Mouse (Mus musculus): Measurements from ENCODE around the gene Olfr1298. TPM values are rescaled to one million over a fixed set of nuclear protein-coding genes. Genes with fewer than 3 reads are reported as not detected.

Gene Olfr1298
- polyA plus RNA-seq (2015; fragmentation: Nextera tagmentation; extraction: Ambion mirVana), result not detected in 2 replicates

DNA sequence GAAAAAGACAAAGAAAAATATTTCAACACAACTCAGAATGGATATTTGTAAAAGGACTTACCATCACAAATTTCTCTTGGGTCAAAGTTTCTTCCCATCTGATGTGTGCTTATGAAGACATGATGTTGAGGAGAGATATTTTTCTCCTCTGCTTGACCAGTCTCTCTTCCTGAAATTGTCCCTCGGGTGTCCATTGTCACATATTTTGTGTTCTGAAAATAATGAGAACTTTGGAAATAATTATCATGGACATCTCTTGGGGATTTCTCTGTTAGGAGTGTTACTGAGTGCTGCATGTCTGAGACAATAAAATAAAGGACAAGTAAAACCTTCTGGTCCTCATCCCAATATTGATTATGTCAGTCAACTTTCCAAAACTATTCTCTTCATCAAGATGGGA lies at the start of gene Olfr1298:
Olfr1298 (minus strand) TSS at position 101 of the 400 bp plus-strand sequence.
- no peak for ATAC-seq (replicated peaks)
- Histone ChIP-seq H3K4me1 (no peaks in the 10 kb centered on the region), H3K27me3 (replicated peaks) (no peaks in the 10 kb centered on the region), H3K36me3 (replicated peaks) (no peaks in the 10 kb centered on the region), H3K4me2 (no peak within 1 kb of the TSS), H3K27ac (no peak within 1 kb of the TSS), H3K9me3 (no peaks in the 10 kb centered on the region), H3K4me3 (no peak within 1 kb of the TSS), H3K9ac (no peak within 1 kb of the TSS)
- WGBS, result 75% methylated on average over 1 of the region's 1 CpGs

DNA sequence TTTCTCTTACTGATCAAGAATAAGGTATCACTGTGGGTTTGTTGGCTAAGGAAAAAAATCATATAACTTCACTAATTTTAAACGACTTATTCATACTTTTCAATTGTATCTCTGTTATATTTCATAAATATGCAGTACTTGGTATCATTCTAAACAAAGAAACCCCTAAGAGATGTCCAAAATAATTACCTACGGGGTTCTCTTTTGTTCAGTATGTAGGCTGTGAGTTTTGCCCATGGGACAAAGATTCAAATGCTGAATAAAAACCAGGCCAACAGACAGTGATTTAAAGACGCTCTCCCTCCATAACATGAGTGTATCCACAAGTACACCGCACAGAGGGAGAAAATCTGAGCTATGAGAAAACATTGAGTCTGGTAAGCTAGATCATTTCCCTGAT lies 12.1 kb upstream of the Olfr1298 start, which contains the start of gene Olfr1299:
Olfr1299 (plus strand) TSS at position 301 of the 400 bp plus-strand sequence.
- H3K27me3 ChIP-seq (replicated peaks), result no peaks in the 10 kb centered on the region
- no peak for ATAC-seq (replicated peaks)
- no peak within 1 kb of the TSS for H3K27ac ChIP-seq
- no peaks in the 10 kb centered on the region for H3K9me3 ChIP-seq
- H3K4me2 ChIP-seq, result no peak within 1 kb of the TSS
- 79% methylated on average over 4 of the region's 4 CpGs for WGBS
- H3K9ac ChIP-seq, result no peak within 1 kb of the TSS
- H3K4me1 ChIP-seq, result no peaks in the 10 kb centered on the region
- no peak within 1 kb of the TSS for H3K4me3 ChIP-seq
- H3K36me3 ChIP-seq (replicated peaks), result no peaks in the 10 kb centered on the region

DNA sequence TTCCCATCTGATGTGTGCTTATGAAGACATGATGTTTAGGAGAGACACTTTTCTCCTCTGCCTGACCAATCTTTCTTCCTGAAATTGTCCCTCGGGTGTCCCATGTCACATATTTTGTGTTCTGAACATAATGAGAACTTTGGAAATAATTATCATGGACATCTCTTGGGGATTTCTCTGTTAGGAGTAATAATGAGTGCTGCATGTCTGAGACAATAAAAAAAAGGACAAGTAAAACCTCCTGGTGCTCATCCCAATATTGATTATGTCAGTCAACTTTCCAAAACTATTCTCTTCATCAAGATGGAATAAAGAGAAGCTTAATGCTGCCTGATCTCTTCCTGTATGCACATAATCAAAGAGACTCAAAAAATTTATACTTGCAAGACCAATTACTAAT lies 22.6 kb downstream of the Olfr1298 start, which contains the start of gene Olfr1297:
Olfr1297 (minus strand) TSS at position 101 of the 400 bp plus-strand sequence.
- no peaks in the 10 kb centered on the region for H3K4me1 ChIP-seq
- H3K36me3 ChIP-seq (replicated peaks), result no peaks in the 10 kb centered on the region

More for the DNA sequence above, 22.6 kb downstream of the Olfr1298 start, which contains the start of gene Olfr1297:
- WGBS, result 70% methylated on average over 1 of the region's 1 CpGs
- H3K27ac ChIP-seq, result no peak within 1 kb of the TSS
- no peak within 1 kb of the TSS for H3K9ac ChIP-seq
- no peaks in the 10 kb centered on the region for H3K9me3 ChIP-seq
- no peak within 1 kb of the TSS for H3K4me3 ChIP-seq
- no peak for ATAC-seq (replicated peaks)
- H3K27me3 ChIP-seq (replicated peaks), result no peaks in the 10 kb centered on the region
- H3K4me2 ChIP-seq, result no peak within 1 kb of the TSS

Other genes with a start within 250 kb of the Olfr1298 start
- not detected in 2 replicates for gene Olfr1286, start 226.1 kb downstream of the Olfr1298 start, polyA plus RNA-seq (2015; fragmentation: Nextera tagmentation; extraction: Ambion mirVana)
- gene Olfr1287, start 200.1 kb downstream of the Olfr1298 start, polyA plus RNA-seq (2015; fragmentation: Nextera tagmentation; extraction: Ambion mirVana), result not detected in 2 replicates
- not detected in 2 replicates for gene Olfr1288, start 175.1 kb downstream of the Olfr1298 start, polyA plus RNA-seq (2015; fragmentation: Nextera tagmentation; extraction: Ambion mirVana)
- gene Olfr1289, start 168.4 kb downstream of the Olfr1298 start, polyA plus RNA-seq (2015; fragmentation: Nextera tagmentation; extraction: Ambion mirVana), result not detected in 2 replicates
- gene Olfr1290, start 155.4 kb downstream of the Olfr1298 start, polyA plus RNA-seq (2015; fragmentation: Nextera tagmentation; extraction: Ambion mirVana), result not detected in 2 replicates
- not detected in 2 replicates for gene Olfr1291-ps1, start 152.0 kb downstream of the Olfr1298 start, polyA plus RNA-seq (2015; fragmentation: Nextera tagmentation; extraction: Ambion mirVana)
- not detected in 2 replicates for gene Olfr1293-ps, start 124.0 kb downstream of the Olfr1298 start, polyA plus RNA-seq (2015; fragmentation: Nextera tagmentation; extraction: Ambion mirVana)
- gene Olfr1294, start 108.9 kb downstream of the Olfr1298 start, polyA plus RNA-seq (2015; fragmentation: Nextera tagmentation; extraction: Ambion mirVana), result not detected in 2 replicates
- not detected in 2 replicates for gene Olfr1295, start 79.5 kb downstream of the Olfr1298 start, polyA plus RNA-seq (2015; fragmentation: Nextera tagmentation; extraction: Ambion mirVana)
- not detected in 2 replicates for gene Olfr1297, start 22.7 kb downstream of the Olfr1298 start, polyA plus RNA-seq (2015; fragmentation: Nextera tagmentation; extraction: Ambion mirVana)
- not detected in 2 replicates for gene Olfr1299, start 12.2 kb upstream of the Olfr1298 start, polyA plus RNA-seq (2015; fragmentation: Nextera tagmentation; extraction: Ambion mirVana)
- gene Olfr1301, start 101.8 kb upstream of the Olfr1298 start, polyA plus RNA-seq (2015; fragmentation: Nextera tagmentation; extraction: Ambion mirVana), result not detected in 2 replicates
- gene Olfr1302, start 128.2 kb upstream of the Olfr1298 start, polyA plus RNA-seq (2015; fragmentation: Nextera tagmentation; extraction: Ambion mirVana), result not detected in 2 replicates
- not detected in 2 replicates for gene Olfr1303, start 171.1 kb upstream of the Olfr1298 start, polyA plus RNA-seq (2015; fragmentation: Nextera tagmentation; extraction: Ambion mirVana)
- not detected in 2 replicates for gene Olfr1305, start 227.9 kb upstream of the Olfr1298 start, polyA plus RNA-seq (2015; fragmentation: Nextera tagmentation; extraction: Ambion mirVana)

Measured in midbrain, embryonic 15.5 days (tissue).